Mouse (Mus musculus): ENCODE measurements around the gene Sp3.

- TF ChIP-seq CTCF (IDR thresholded peaks at IDR 0.05; ENCODE audit: extremely low read depth, insufficient read length, insufficient replicate concordance, low read depth, low read length) (no peak), POLR2A (IDR thresholded peaks at IDR 0.05; ENCODE audit: low read depth, low read length) (no peak)
Measured at GRCm38 (mm10) chr2:73001994-73002393, 21.7 kb upstream of the Sp3 start.
